Mouse (Mus musculus) intestine, postnatal 0 days (tissue): ENCODE measurements around the gene 3110070M22Rik. TPM values are rescaled to one million over a fixed set of nuclear protein-coding genes. Genes with fewer than 3 reads are reported as not detected.
"Not testable (repeated sequence)": the region's sequence is repeated elsewhere in the genome, so short reads cannot be mapped to it uniquely, and the experiment has no call there.

Experiments
- ATAC-seq: fragments of 200-750 bp; cut with Nextera tagmentation; 2 replicates; pipeline ENCODE4 v1.8.0; 2017; ENCODE audit warnings: mild to moderate bottlenecking, moderate TSS enrichment, moderate library complexity
- H3K27ac ChIP-seq: fragments of 300-500 bp; sonication (generic); 2 replicates; pipeline ENCODE4 v1.5.1; 2014; ENCODE audit warnings: mild to moderate bottlenecking, low read depth, low read length, moderate library complexity
- H3K27me3 ChIP-seq: fragments of 300-500 bp; sonication (generic); replicated peaks from 2 replicates; pipeline ENCODE4 v1.6.1; 2014; ENCODE audit warnings: low read length, mixed read lengths; ENCODE audit not compliant: control insufficient read depth, insufficient read depth
- H3K36me3 ChIP-seq: fragments of 300-500 bp; sonication (generic); 2 replicates; pipeline ENCODE4 v1.6.1; 2014; ENCODE audit warnings: mild to moderate bottlenecking, moderate library complexity; ENCODE audit not compliant: control insufficient read depth, insufficient read depth
- H3K4me1 ChIP-seq: fragments of 300-500 bp; sonication (generic); replicated peaks from 2 replicates; pipeline ENCODE4 v1.6.1; 2014; ENCODE audit warnings: antibody characterized with exemption, low read length, mixed read lengths; ENCODE audit not compliant: control insufficient read depth, insufficient read depth
- H3K4me2 ChIP-seq: fragments of 300-500 bp; sonication (generic); replicated peaks from 2 replicates; pipeline ENCODE4 v1.6.1; 2014; ENCODE audit warnings: low read depth, mild to moderate bottlenecking, moderate library complexity
- H3K4me3 ChIP-seq: fragments of 300-500 bp; sonication (generic); 2 replicates; pipeline ENCODE4 v1.5.1; 2014; ENCODE audit warnings: low read depth, low read length
- H3K9ac ChIP-seq: fragments of 300-500 bp; sonication (generic); 2 replicates; pipeline ENCODE4 v1.6.1; 2014; ENCODE audit warnings: mild to moderate bottlenecking, low read depth, low read length
- H3K9me3 ChIP-seq: fragments of 300-500 bp; sonication (generic); 2 replicates; pipeline ENCODE4 v1.6.1; 2016; ENCODE audit warnings: mixed run types; ENCODE audit not compliant: control insufficient read depth
- CTCF ChIP-seq: sonication (generic); IDR thresholded peaks from 2 replicates; pipeline ENCODE4 v1.5.1; 2016; ENCODE audit warnings: low read depth, mild to moderate bottlenecking, control low read depth, antibody characterized with exemption, moderate library complexity
- WGBS: fragments of 180-500 bp; shearing (Covaris S2); extraction: QIAGEN DNeasy Blood & Tissue Kit; methylation state at CpG from one replicate; pipeline ENCODE4 v1.1.7; 2014; 5-methylcytosine and 5-hydroxymethylcytosine counted together
- polyA plus RNA-seq: library from polyadenylated mRNA; unstranded; fragments of >200 nt; fragmentation: Nextera tagmentation; extraction: Ambion mirVana; gene quantifications from 2 replicates; pipeline ENCODE4 v1.2.1, GENCODE M21; 2015

Gene 3110070M22Rik
- polyA plus RNA-seq: 1.7 and 2.1 TPM in 2 replicates

- no peak; the same call in 1 of the 2 replicates for ATAC-seq
- Histone ChIP-seq H3K9me3 (peaks cover 7% of the 10 kb centered on the region; the same call in 1 of the 2 replicates), H3K4me1 (no peaks in the 10 kb centered on the region), H3K27me3 (no peaks in the 10 kb centered on the region), H3K9ac (no peak within 1 kb of the TSS), H3K4me3 (no peak within 1 kb of the TSS), H3K4me2 (no peak within 1 kb of the TSS), H3K36me3 (peaks cover 19% of the 10 kb centered on the region), H3K27ac (peak within 1 kb of the TSS; percentile 7; the same call in 1 of the 2 replicates)
- TF ChIP-seq CTCF: peak; percentile 67
- WGBS: 57% methylated on average over 87 of the region's 87 CpGs
These were observed at the start of gene 3110070M22Rik, which contains the start of gene Tmem267 for GRCm38 (mm10) chr13:119487880-119488580. Gene 3110070M22Rik (minus strand): TSS chr13:119488383. Gene Tmem267 (plus strand): TSS chr13:119488039.

- not testable (repeated sequence) for H3K9me3 ChIP-seq, H3K4me3 ChIP-seq, H3K9ac ChIP-seq, H3K27ac ChIP-seq, H3K4me2 ChIP-seq, H3K27me3 ChIP-seq, H3K36me3 ChIP-seq, H3K4me1 ChIP-seq
- WGBS: 97% methylated on average over 9 of the region's 22 CpGs
- ATAC-seq: 0 out of 2 replicates have a peak, but pooled peaks have one; percentile 29
These were observed 6.8 kb upstream of the 3110070M22Rik start for GRCm38 (mm10) chr13:119494938-119495337.

DNA sequence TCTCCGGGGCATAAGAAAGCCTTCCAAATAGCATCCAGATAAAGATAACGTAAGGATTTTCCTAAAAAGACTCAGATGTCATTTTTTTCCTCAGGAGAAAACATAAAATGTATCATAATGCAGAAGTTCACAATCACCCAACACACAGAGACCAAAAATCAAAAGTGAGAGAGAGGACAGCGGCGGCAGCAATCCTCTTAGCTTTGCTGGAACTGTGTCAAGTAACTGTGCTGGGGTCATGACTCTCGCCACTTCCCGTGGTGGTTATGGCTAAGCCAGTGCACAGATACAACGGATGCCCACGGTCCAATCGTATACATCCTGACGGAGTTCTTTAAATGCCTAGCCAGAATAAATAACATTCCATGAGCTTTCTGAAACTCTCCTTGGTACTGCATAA, 3.9 kb upstream of the 3110070M22Rik start:
- not testable (repeated sequence) for H3K9me3 ChIP-seq, H3K4me3 ChIP-seq, H3K27ac ChIP-seq, ATAC-seq, H3K36me3 ChIP-seq, H3K4me1 ChIP-seq, H3K9ac ChIP-seq, H3K4me2 ChIP-seq, H3K27me3 ChIP-seq
- 91% methylated on average over 10 of the region's 10 CpGs for WGBS

DNA sequence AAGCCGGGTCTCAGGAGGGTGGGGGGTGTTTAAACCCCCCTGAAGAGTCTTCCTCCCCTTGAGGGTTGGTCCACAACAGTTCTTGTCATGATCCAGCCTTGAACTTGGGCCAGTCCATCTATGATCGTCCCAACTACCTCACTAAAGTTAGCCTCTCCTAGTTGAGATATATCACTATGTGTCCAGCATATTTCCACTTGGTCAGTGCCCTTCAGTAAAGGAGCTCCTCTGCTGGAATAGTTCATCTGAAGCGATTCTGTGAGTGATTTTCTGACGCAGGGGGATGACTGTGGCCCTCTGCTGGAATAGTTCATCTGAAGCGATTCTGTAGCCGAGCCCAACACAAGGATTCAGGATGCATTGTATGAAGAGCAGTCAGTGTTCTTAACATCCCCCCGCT, 829 bp downstream of the 3110070M22Rik start:
- no peak overlapping the region for H3K9ac ChIP-seq
- WGBS: 48% methylated on average over 7 of the region's 7 CpGs
- H3K4me3 ChIP-seq: no peak overlapping the region
- no peak overlapping the region for H3K4me2 ChIP-seq
- peak overlapping the region; percentile 7; the same call in 1 of the 2 replicates for H3K27ac ChIP-seq
- H3K27me3 ChIP-seq: no peaks in the 10 kb centered on the region
- no peak for ATAC-seq
- peaks cover 7% of the 10 kb centered on the region; the same call in 1 of the 2 replicates for H3K9me3 ChIP-seq
- TF ChIP-seq CTCF: no peak
- peaks cover 19% of the 10 kb centered on the region for H3K36me3 ChIP-seq
- H3K4me1 ChIP-seq: no peaks in the 10 kb centered on the region

GRCm38 (mm10) chr13:119477789-119478188, 10.4 kb downstream of the 3110070M22Rik start:
- no peak overlapping the region for H3K9ac ChIP-seq
- no peak for TF ChIP-seq CTCF
- no peaks in the 10 kb centered on the region for H3K27me3 ChIP-seq
- no peak for ATAC-seq
- H3K4me3 ChIP-seq: no peak overlapping the region
- 57% methylated on average over 2 of the region's 2 CpGs for WGBS
- no peak overlapping the region for H3K4me2 ChIP-seq
- no peaks in the 10 kb centered on the region for H3K4me1 ChIP-seq
- H3K36me3 ChIP-seq: peaks cover 57% of the 10 kb centered on the region
- no peaks in the 10 kb centered on the region for H3K9me3 ChIP-seq
- no peak overlapping the region for H3K27ac ChIP-seq

DNA sequence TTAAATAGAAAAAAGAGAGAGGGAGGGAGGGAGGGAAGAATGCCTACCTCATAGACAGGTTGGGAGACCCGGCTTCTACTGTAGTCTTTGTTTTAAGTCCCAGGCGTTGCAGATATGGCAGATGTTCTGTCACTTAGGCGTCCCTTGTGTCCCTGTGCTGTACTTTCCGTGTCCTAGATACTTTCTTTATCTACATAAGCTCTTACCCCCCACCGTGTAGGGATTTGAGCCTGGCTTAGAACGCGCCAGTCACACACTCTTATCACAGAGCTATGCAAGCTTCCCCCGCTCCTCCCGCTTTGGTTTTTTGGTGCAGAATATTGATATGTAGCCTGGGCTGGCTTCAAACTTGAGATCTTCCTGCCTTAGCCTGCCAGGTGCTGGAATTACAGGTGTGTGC, 11.6 kb downstream of the 3110070M22Rik start:
- no peak overlapping the region for H3K9ac ChIP-seq
- H3K27me3 ChIP-seq: no peaks in the 10 kb centered on the region
- H3K27ac ChIP-seq: no peak overlapping the region
- no peaks in the 10 kb centered on the region for H3K4me1 ChIP-seq
- TF ChIP-seq CTCF: no peak
- ATAC-seq: no peak
- H3K9me3 ChIP-seq: no peaks in the 10 kb centered on the region
- 89% methylated on average over 9 of the region's 9 CpGs for WGBS
- H3K4me2 ChIP-seq: no peak overlapping the region
- no peak overlapping the region for H3K4me3 ChIP-seq
- H3K36me3 ChIP-seq: peaks cover 67% of the 10 kb centered on the region
